Mouse (Mus musculus) lung, postnatal 0 days (tissue): ENCODE measurements around the gene Rsrp1.

ENCODE experiments used
- CTCF ChIP-seq: IDR thresholded peaks from 2 replicates; pipeline ENCODE4 v1.5.1; 2016; ENCODE audit warnings: antibody characterized with exemption, mild to moderate bottlenecking
- EP300 ChIP-seq: IDR thresholded peaks from 2 replicates; pipeline ENCODE4 v1.6.1; 2016; ENCODE audit warnings: antibody characterized with exemption, mild to moderate bottlenecking, control low read depth

DNA sequence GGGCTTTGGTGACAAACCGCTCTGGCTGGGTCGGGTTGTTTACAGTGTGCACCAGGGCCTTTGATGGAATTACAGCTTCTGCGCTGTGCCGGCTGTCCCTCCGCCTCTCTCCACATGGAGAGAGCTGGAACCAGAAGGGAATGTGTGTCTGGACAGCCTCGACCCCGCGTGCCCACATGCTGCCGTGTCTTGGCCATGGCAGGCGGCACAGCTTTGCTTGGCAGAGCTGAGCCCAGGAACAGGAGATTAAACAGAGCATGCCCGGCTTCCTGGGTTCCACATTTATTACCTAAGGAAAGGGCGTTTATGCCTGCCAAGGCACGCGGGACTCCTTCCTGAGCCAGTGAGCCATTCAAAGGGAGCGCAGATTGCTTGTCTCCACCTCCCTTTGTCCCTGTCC is 31.1 kb downstream of the Rsrp1 start:
- TF ChIP-seq CTCF: no peak
- TF ChIP-seq EP300: no peak
